Mouse (Mus musculus): ENCODE data around the gene Slc37a3. TPM values are rescaled to one million over a fixed set of nuclear protein-coding genes. Genes with fewer than 3 reads are reported as not detected.
"Not testable (repeated sequence)": the region's sequence is repeated elsewhere in the genome, so short reads cannot be mapped to it uniquely, and the experiment has no call there.

The Slc37a3 gene
- polyA plus RNA-seq, 1 experiment from 2014 or later = 30.9 TPM

GRCm38 (mm10) chr6:39372727-39373126 is 4.7 kb downstream of the Slc37a3 start:
- peaks cover 13% of the 10 kb centered on the region for H3K4me1 ChIP-seq (ENCODE audit: control insufficient read depth, insufficient read depth, low read length)
- no peak overlapping the region for H3K4me2 ChIP-seq (ENCODE audit: low read depth, low read length)
- H3K9me3 ChIP-seq (replicated peaks; ENCODE audit: control insufficient read depth, low read length) = no peaks in the 10 kb centered on the region
- no peak overlapping the region for H3K9ac ChIP-seq (ENCODE audit: low read length)
- peaks cover 5% of the 10 kb centered on the region; the same call in 1 of the 2 replicates for H3K36me3 ChIP-seq (ENCODE audit: control insufficient read depth, insufficient read depth)
- H3K27ac ChIP-seq (ENCODE audit: low read length) = peak overlapping the region; percentile 24
- WGBS = 28% methylated on average over 7 of the region's 7 CpGs
- H3K4me3 ChIP-seq (ENCODE audit: low read length) = no peak overlapping the region
- no peak for ATAC-seq (replicated peaks; ENCODE audit: extremely low read depth, insufficient read depth, low FRiP score)
- H3K27me3 ChIP-seq (ENCODE audit: control insufficient read depth, insufficient read depth, low read length) = no peaks in the 10 kb centered on the region

DNA sequence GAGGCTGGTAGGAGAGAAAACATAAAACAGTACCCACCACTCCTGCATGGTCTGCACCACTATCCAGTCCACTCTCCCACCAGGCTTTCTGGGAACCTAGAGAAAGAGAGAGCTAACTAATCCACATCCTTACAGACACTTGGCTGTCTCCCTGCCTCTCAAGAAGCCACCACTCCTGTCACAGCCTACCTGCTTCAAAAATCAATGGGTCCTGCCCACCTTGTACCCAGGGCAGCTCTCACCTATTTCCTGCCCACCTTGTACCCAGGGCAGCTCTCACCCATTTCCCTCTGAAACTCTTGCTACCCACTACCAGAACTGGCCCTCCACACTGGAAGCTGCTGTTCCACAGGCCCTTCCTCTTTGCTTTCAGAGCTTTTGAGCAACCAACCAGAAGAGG is 5.4 kb downstream of the Slc37a3 start:
- Histone ChIP-seq H3K9me3 (replicated peaks; ENCODE audit: control insufficient read depth, low read length) (no peaks in the 10 kb centered on the region), H3K4me2 (ENCODE audit: low read depth, low read length) (no peak overlapping the region), H3K27ac (ENCODE audit: low read length) (peak overlapping the region; percentile 27; the same call in 1 of the 2 replicates)

GRCm38 (mm10) chr6:39369631-39370030 is 7.8 kb downstream of the Slc37a3 start:
- Histone ChIP-seq H3K4me3 (ENCODE audit: low read length) (no peak overlapping the region), H3K9ac (ENCODE audit: low read length) (no peak overlapping the region), H3K27ac (ENCODE audit: low read length) (no peak overlapping the region), H3K27me3 (ENCODE audit: control insufficient read depth, insufficient read depth, low read length) (no peaks in the 10 kb centered on the region), H3K9me3 (replicated peaks; ENCODE audit: control insufficient read depth, low read length) (no peaks in the 10 kb centered on the region), H3K4me1 (ENCODE audit: control insufficient read depth, insufficient read depth, low read length) (peaks cover 4% of the 10 kb centered on the region; the same call in 1 of the 2 replicates), H3K4me2 (ENCODE audit: low read depth, low read length) (no peak overlapping the region), H3K36me3 (ENCODE audit: control insufficient read depth, insufficient read depth) (peaks cover 10% of the 10 kb centered on the region; the same call in 1 of the 2 replicates)
- no peak for ATAC-seq (replicated peaks; ENCODE audit: extremely low read depth, insufficient read depth, low FRiP score)
- WGBS = 61% methylated on average over 3 of the region's 3 CpGs

More for the DNA sequence above, 5.4 kb downstream of the Slc37a3 start:
- ATAC-seq (replicated peaks; ENCODE audit: extremely low read depth, insufficient read depth, low FRiP score) = no peak
- no peak overlapping the region for H3K4me3 ChIP-seq (ENCODE audit: low read length)
- H3K36me3 ChIP-seq (ENCODE audit: control insufficient read depth, insufficient read depth) = peaks cover 5% of the 10 kb centered on the region; the same call in 1 of the 2 replicates
- H3K27me3 ChIP-seq (ENCODE audit: control insufficient read depth, insufficient read depth, low read length) = no peaks in the 10 kb centered on the region
- peaks cover 12% of the 10 kb centered on the region; the same call in 1 of the 2 replicates for H3K4me1 ChIP-seq (ENCODE audit: control insufficient read depth, insufficient read depth, low read length)
- H3K9ac ChIP-seq (ENCODE audit: low read length) = no peak overlapping the region

DNA sequence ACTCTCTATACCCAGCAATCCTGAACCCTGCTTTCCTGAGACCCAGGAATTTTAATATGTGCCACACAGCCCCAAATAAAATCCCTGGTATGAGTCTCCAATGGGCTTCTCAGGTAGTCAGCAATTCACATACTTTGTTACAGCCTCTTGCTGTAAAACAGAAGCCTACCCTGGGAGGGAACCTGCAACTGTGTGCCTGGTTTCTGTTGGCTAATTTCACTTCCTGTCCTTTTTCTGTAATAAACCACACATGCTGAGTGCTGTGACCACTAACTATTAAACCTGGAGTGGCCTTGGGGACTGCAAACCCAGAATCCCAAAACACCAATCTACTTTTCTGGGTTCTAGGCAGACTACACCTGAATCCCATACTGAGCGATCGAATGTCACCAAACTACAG is 14.8 kb downstream of the Slc37a3 start:
- H3K27ac ChIP-seq (ENCODE audit: low read length) = no peak overlapping the region
- no peaks in the 10 kb centered on the region for H3K27me3 ChIP-seq (ENCODE audit: control insufficient read depth, insufficient read depth, low read length)
- no peak overlapping the region for H3K9ac ChIP-seq (ENCODE audit: low read length)
- H3K36me3 ChIP-seq (ENCODE audit: control insufficient read depth, insufficient read depth) = peaks cover 13% of the 10 kb centered on the region; the same call in 1 of the 2 replicates
- ATAC-seq (replicated peaks; ENCODE audit: extremely low read depth, insufficient read depth, low FRiP score) = no peak
- no peaks in the 10 kb centered on the region for H3K9me3 ChIP-seq (replicated peaks; ENCODE audit: control insufficient read depth, low read length)
- 92% methylated on average over 2 of the region's 2 CpGs for WGBS
- no peak overlapping the region for H3K4me2 ChIP-seq (ENCODE audit: low read depth, low read length)
- no peak overlapping the region for H3K4me3 ChIP-seq (ENCODE audit: low read length)
- no peaks in the 10 kb centered on the region for H3K4me1 ChIP-seq (ENCODE audit: control insufficient read depth, insufficient read depth, low read length)

GRCm38 (mm10) chr6:39359207-39359606 is 18.3 kb downstream of the Slc37a3 start:
- H3K27ac ChIP-seq (ENCODE audit: low read length); H3K4me1 ChIP-seq (ENCODE audit: control insufficient read depth, insufficient read depth, low read length); H3K4me2 ChIP-seq (ENCODE audit: low read depth, low read length); H3K9me3 ChIP-seq (replicated peaks; ENCODE audit: control insufficient read depth, low read length); H3K4me3 ChIP-seq (ENCODE audit: low read length); ATAC-seq (replicated peaks; ENCODE audit: extremely low read depth, insufficient read depth, low FRiP score); H3K9ac ChIP-seq (ENCODE audit: low read length); H3K27me3 ChIP-seq (ENCODE audit: control insufficient read depth, insufficient read depth, low read length): not testable (repeated sequence)
- 97% methylated on average over 9 of the region's 9 CpGs for WGBS
- H3K36me3 ChIP-seq (ENCODE audit: control insufficient read depth, insufficient read depth) = peaks cover 13% of the 10 kb centered on the region; the same call in 1 of the 2 replicates

- Histone ChIP-seq H3K27ac (ENCODE audit: low read length) (no peak overlapping the region), H3K27me3 (ENCODE audit: control insufficient read depth, insufficient read depth, low read length) (no peaks in the 10 kb centered on the region), H3K4me1 (ENCODE audit: control insufficient read depth, insufficient read depth, low read length) (no peaks in the 10 kb centered on the region), H3K9ac (ENCODE audit: low read length) (no peak overlapping the region), H3K36me3 (ENCODE audit: control insufficient read depth, insufficient read depth) (peaks cover 11% of the 10 kb centered on the region; the same call in 1 of the 2 replicates), H3K4me3 (ENCODE audit: low read length) (no peak overlapping the region), H3K4me2 (ENCODE audit: low read depth, low read length) (no peak overlapping the region), H3K9me3 (replicated peaks; ENCODE audit: control insufficient read depth, low read length) (no peaks in the 10 kb centered on the region)
- no peak for ATAC-seq (replicated peaks; ENCODE audit: extremely low read depth, insufficient read depth, low FRiP score)
- 87% methylated on average over 6 of the region's 6 CpGs for WGBS
Observed at GRCm38 (mm10) chr6:39348946-39349345, 28.5 kb downstream of the Slc37a3 start.

- ATAC-seq (replicated peaks; ENCODE audit: extremely low read depth, insufficient read depth, low FRiP score) = no peak
- no peak overlapping the region for H3K4me3 ChIP-seq (ENCODE audit: low read length)
- H3K36me3 ChIP-seq (ENCODE audit: control insufficient read depth, insufficient read depth) = 0 out of 2 replicates have a peak, but pooled peaks cover 10% of the 10 kb centered on the region
- no peak overlapping the region for H3K4me2 ChIP-seq (ENCODE audit: low read depth, low read length)
- H3K9me3 ChIP-seq (replicated peaks; ENCODE audit: control insufficient read depth, low read length) = no peaks in the 10 kb centered on the region
- no peaks in the 10 kb centered on the region for H3K27me3 ChIP-seq (ENCODE audit: control insufficient read depth, insufficient read depth, low read length)
- no peaks in the 10 kb centered on the region for H3K4me1 ChIP-seq (ENCODE audit: control insufficient read depth, insufficient read depth, low read length)
- 49% methylated on average over 4 of the region's 4 CpGs for WGBS
- H3K9ac ChIP-seq (ENCODE audit: low read length) = no peak overlapping the region
- peak overlapping the region; percentile 14; the same call in 1 of the 2 replicates for H3K27ac ChIP-seq (ENCODE audit: low read length)
Observed at GRCm38 (mm10) chr6:39347880-39348814, 29.3 kb downstream of the Slc37a3 start.

DNA sequence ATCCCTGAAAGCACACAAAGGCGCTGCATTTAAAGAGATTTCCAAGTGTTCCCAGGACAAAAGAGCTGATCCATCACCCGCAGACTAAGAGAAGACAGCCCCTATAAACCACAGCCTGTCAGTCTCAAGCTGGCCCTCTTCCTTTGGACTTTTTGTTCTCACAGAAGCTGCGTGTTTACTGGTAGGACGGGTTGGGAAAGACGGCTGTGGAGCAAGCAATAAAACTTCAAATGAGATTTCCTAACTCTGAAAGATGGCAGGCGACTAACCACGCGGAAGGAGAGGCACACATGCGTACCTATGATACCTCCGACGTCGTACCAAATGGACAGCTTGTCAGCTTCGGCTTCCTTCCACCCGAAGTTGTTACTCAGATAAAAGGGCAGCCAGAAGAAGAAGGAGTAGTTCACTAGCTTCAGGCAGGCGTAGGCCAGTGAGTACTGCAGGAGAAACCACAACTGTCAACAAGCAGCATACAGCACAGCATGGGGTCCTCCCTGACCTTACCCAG is 30.4 kb downstream of the Slc37a3 start:
- no peak overlapping the region for H3K4me2 ChIP-seq (ENCODE audit: low read depth, low read length)
- H3K4me1 ChIP-seq (ENCODE audit: control insufficient read depth, insufficient read depth, low read length) = no peaks in the 10 kb centered on the region
- H3K4me3 ChIP-seq (ENCODE audit: low read length) = no peak overlapping the region
- WGBS = 54% methylated on average over 15 of the region's 15 CpGs
- H3K27me3 ChIP-seq (ENCODE audit: control insufficient read depth, insufficient read depth, low read length) = no peaks in the 10 kb centered on the region
- no peak for ATAC-seq (replicated peaks; ENCODE audit: extremely low read depth, insufficient read depth, low FRiP score)
- no peaks in the 10 kb centered on the region for H3K9me3 ChIP-seq (replicated peaks; ENCODE audit: control insufficient read depth, low read length)
- no peak overlapping the region for H3K9ac ChIP-seq (ENCODE audit: low read length)
- no peak overlapping the region for H3K27ac ChIP-seq (ENCODE audit: low read length)
- H3K36me3 ChIP-seq (ENCODE audit: control insufficient read depth, insufficient read depth) = peaks cover 14% of the 10 kb centered on the region

DNA sequence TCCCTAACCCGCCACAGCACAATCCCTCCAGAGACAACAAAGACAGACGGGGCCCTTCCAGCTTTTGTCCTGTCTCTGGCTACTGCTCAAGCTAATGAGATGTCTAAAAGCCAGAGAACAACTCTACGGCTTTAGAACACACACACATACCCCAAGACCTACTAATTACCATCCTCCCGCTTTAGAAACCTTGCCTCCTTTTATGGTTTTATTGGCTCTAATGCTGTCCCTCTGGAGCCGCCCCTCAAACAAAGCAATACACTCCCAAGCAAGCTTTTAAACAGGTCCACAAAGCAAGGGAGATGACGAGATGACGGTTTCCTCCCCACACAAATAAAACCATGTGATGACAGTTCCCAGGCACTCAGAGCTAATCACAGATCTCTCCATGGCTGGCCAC is 32.0 kb downstream of the Slc37a3 start:
- Histone ChIP-seq H3K36me3 (ENCODE audit: control insufficient read depth, insufficient read depth) (peaks cover 10% of the 10 kb centered on the region), H3K9me3 (replicated peaks; ENCODE audit: control insufficient read depth, low read length) (no peaks in the 10 kb centered on the region), H3K9ac (ENCODE audit: low read length) (no peak overlapping the region), H3K27me3 (ENCODE audit: control insufficient read depth, insufficient read depth, low read length) (no peaks in the 10 kb centered on the region), H3K4me1 (ENCODE audit: control insufficient read depth, insufficient read depth, low read length) (no peaks in the 10 kb centered on the region), H3K4me3 (ENCODE audit: low read length) (no peak overlapping the region), H3K27ac (ENCODE audit: low read length) (no peak overlapping the region), H3K4me2 (ENCODE audit: low read depth, low read length) (no peak overlapping the region)
- WGBS = 72% methylated on average over 7 of the region's 7 CpGs
- no peak for ATAC-seq (replicated peaks; ENCODE audit: extremely low read depth, insufficient read depth, low FRiP score)

Measured in heart, embryonic 16.5 days (tissue).